Mouse (Mus musculus) ES-Bruce4 (cell line): ENCODE results near the gene Zbtb45. TPM values are rescaled to one million over a fixed set of nuclear protein-coding genes. Genes with fewer than 3 reads are reported as not detected.

Experiments
- H3K27ac ChIP-seq: 2 replicates; pipeline ENCODE4 v1.5.1; 2012; ENCODE audit warnings: low read length, inconsistent platforms; ENCODE audit not compliant: insufficient read depth
- H3K27me3 ChIP-seq: 2 replicates; pipeline ENCODE4 v1.6.1; 2012; ENCODE audit warnings: mild to moderate bottlenecking, low read length, inconsistent platforms; ENCODE audit not compliant: control insufficient read depth, poor library complexity, insufficient read depth, severe bottlenecking
- H3K36me3 ChIP-seq: 2 replicates; pipeline ENCODE4 v1.6.1; 2012; ENCODE audit warnings: inconsistent platforms, mild to moderate bottlenecking, low read length, moderate library complexity; ENCODE audit not compliant: control insufficient read depth, poor library complexity, insufficient read depth, severe bottlenecking
- H3K4me1 ChIP-seq: one replicate; pipeline ENCODE4 v1.8.1; 2011; ENCODE audit warnings: low read length; ENCODE audit not compliant: control insufficient read depth, insufficient read depth
- H3K4me3 ChIP-seq: 2 replicates; pipeline ENCODE4 v1.5.1; 2011; ENCODE audit warnings: low read depth, mild to moderate bottlenecking, low read length
- H3K9ac ChIP-seq: 2 replicates; pipeline ENCODE4 v1.6.1; 2012; ENCODE audit warnings: low read depth, mild to moderate bottlenecking, inconsistent platforms; ENCODE audit not compliant: poor library complexity, severe bottlenecking
- H3K9me3 ChIP-seq: replicated peaks from 2 replicates; pipeline ENCODE4 v1.6.1; 2012; ENCODE audit warnings: mild to moderate bottlenecking, low read length, inconsistent platforms; ENCODE audit not compliant: control insufficient read depth, poor library complexity, insufficient read depth, severe bottlenecking
- CTCF ChIP-seq: IDR thresholded peaks from one replicate; pipeline ENCODE4 v1.8.1; 2011; ENCODE audit warnings: low read depth, low read length
- EP300 ChIP-seq: IDR thresholded peaks from 2 replicates; pipeline ENCODE4 v1.6.1; 2011; ENCODE audit warnings: low read depth, low read length; ENCODE audit not compliant: insufficient read depth
- POLR2A ChIP-seq: IDR thresholded peaks from one replicate; pipeline ENCODE4 v1.8.1; 2011; ENCODE audit warnings: low read length; ENCODE audit not compliant: insufficient read depth
- polyA plus RNA-seq: library from polyadenylated mRNA; stranded (reverse); fragments of >200 nt; gene quantifications from 2 replicates; pipeline ENCODE4 v1.2.4, GENCODE M21; 2011; ENCODE audit warnings: low read depth; ENCODE audit not compliant: missing spikeins, insufficient read depth, insufficient read length

Zbtb45 gene
- polyA plus RNA-seq, 1 experiment = 22.7 TPM

DNA sequence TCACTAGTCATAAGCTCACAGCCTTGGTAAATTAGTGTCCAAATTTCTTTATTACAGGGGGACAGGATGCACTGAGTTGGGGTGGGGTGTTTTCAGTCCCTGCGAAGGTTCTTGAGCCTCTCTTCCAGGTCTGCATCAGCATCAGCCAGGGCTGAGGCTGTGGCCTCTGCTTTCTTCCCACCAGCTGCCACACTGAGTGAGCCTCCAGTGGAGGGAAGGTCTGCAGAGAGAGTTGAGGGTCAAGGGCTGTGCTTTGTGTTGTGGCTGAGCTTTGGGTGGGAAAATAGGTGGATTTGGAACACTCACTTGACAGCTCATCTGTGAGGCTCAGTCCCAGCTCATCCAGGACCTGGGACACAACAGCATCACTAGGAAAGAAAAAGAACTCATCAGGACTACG lies 22.1 kb upstream of the Zbtb45 start:
- no peak overlapping the region for H3K27ac ChIP-seq
- H3K9me3 ChIP-seq = no peaks in the 10 kb centered on the region
- TF ChIP-seq POLR2A = no peak
- no peak for TF ChIP-seq CTCF
- TF ChIP-seq EP300 = no peak
- no peaks in the 10 kb centered on the region for H3K27me3 ChIP-seq
- peaks cover 66% of the 10 kb centered on the region for H3K36me3 ChIP-seq
- H3K4me1 ChIP-seq = no peaks in the 10 kb centered on the region
- no peak overlapping the region for H3K4me3 ChIP-seq
- H3K9ac ChIP-seq = no peak overlapping the region

DNA sequence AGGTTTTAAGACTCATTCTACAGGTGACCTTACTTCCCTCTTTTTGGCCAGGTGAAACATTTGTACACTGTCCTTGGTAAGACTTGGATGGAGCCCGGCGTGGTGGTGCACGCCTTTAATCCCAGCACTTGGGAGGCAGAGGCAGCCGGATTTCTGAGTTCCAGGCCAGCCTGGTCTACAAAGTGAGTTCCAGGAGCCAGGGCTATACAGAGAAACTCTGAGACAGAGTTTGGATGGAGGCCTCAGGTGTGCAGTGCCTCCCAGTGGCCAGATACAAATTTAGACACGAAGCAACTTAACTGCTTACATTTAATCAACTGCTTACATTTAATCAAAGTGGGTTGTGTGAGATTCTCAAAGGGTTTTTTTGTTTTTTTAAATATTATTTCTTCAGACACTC lies 21.2 kb upstream of the Zbtb45 start:
- H3K9me3 ChIP-seq = no peaks in the 10 kb centered on the region
- no peak overlapping the region for H3K9ac ChIP-seq
- H3K27me3 ChIP-seq = no peaks in the 10 kb centered on the region
- H3K27ac ChIP-seq = no peak overlapping the region
- TF ChIP-seq EP300 (no peak), CTCF (peak; percentile 22), POLR2A (no peak)
- peaks cover 75% of the 10 kb centered on the region for H3K36me3 ChIP-seq
- H3K4me1 ChIP-seq = no peaks in the 10 kb centered on the region
- H3K4me3 ChIP-seq = no peak overlapping the region

DNA sequence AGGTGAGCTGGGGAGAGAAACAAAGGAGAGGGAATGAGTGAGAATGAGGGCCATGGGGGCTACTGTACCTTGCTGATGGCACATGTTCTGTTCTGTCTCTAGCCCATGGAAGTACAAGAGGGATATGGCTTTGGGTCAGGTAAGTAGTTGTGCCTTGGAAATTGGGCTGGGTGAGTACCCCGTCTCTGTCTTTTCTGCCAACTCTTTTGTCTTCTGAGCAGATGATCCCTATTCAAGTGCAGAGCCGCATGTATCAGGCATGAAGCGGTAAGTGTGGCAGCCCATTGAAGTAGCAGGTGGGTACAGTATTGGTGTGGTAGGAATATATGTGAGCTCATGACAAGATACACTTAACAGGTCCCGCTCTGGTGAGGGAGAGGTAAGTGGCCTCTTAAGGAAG lies 19.2 kb upstream of the Zbtb45 start:
- TF ChIP-seq POLR2A (no peak), EP300 (no peak), CTCF (no peak)
- H3K9ac ChIP-seq = no peak overlapping the region

DNA sequence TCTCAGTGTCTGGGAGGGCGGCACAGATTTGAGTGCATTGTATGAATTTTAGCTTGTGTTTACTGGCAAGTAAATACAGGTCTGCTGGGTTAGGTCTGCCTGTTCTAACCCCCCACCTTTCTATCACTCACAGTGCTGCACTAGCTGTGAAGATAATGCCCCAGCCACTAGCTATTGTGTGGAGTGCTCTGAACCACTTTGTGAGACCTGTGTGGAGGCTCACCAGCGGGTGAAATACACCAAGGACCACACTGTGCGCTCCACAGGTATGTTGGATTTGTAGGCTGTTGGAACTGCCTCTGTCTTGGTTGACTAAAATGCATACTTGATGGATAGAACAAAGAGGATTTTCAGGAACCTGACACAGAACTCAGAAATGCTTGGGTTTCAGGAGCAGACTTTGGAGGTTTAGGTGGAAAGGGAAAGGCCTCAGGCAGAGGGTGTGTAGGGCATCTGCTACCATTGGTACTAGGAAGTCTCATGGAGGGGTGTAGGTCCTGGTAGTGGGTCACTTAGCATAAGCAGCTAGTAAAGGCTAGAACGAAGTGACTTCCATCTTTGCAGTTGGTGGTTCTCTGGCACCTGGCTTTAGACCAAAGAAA lies 15.8 kb upstream of the Zbtb45 start:
- Histone ChIP-seq H3K9ac (peak overlapping the region; percentile 97), H3K4me3 (peak overlapping the region; percentile 98), H3K27ac (peak overlapping the region; percentile 59), H3K4me1 (no peaks in the 10 kb centered on the region), H3K9me3 (no peaks in the 10 kb centered on the region), H3K36me3 (peaks cover 56% of the 10 kb centered on the region), H3K27me3 (no peaks in the 10 kb centered on the region)
- TF ChIP-seq CTCF (no peak), EP300 (no peak), POLR2A (no peak)

More for the DNA sequence above, 19.2 kb upstream of the Zbtb45 start:
- Histone ChIP-seq H3K27ac (peak overlapping the region; percentile 44), H3K9me3 (no peaks in the 10 kb centered on the region), H3K36me3 (peaks cover 77% of the 10 kb centered on the region), H3K4me3 (no peak overlapping the region), H3K27me3 (no peaks in the 10 kb centered on the region), H3K4me1 (no peaks in the 10 kb centered on the region)

DNA sequence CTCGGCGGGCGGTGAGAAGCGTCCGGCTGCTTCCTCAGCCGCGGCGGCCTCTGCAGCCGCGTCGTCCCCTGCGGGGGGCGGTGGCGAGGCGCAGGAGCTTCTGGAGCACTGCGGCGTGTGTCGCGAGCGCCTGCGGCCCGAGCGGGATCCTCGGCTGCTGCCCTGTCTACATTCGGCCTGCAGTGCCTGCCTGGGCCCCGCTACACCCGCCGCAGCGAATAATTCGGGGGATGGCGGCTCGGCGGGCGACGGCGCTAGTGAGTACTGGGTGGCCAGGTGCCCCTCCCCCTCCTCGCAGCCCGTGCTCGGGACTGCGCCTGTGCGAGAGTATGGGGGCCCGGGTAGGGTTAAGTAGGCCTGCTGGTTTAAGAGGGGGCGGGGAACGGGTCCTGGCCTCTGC lies 15.0 kb upstream of the Zbtb45 start:
- Histone ChIP-seq H3K27me3 (no peaks in the 10 kb centered on the region), H3K27ac (peak overlapping the region; percentile 59; the same call in 1 of the 2 replicates), H3K4me1 (no peaks in the 10 kb centered on the region), H3K9me3 (no peaks in the 10 kb centered on the region), H3K4me3 (peak overlapping the region; percentile 98), H3K36me3 (peaks cover 48% of the 10 kb centered on the region), H3K9ac (peak overlapping the region; percentile 97)
- TF ChIP-seq CTCF = no peak

DNA sequence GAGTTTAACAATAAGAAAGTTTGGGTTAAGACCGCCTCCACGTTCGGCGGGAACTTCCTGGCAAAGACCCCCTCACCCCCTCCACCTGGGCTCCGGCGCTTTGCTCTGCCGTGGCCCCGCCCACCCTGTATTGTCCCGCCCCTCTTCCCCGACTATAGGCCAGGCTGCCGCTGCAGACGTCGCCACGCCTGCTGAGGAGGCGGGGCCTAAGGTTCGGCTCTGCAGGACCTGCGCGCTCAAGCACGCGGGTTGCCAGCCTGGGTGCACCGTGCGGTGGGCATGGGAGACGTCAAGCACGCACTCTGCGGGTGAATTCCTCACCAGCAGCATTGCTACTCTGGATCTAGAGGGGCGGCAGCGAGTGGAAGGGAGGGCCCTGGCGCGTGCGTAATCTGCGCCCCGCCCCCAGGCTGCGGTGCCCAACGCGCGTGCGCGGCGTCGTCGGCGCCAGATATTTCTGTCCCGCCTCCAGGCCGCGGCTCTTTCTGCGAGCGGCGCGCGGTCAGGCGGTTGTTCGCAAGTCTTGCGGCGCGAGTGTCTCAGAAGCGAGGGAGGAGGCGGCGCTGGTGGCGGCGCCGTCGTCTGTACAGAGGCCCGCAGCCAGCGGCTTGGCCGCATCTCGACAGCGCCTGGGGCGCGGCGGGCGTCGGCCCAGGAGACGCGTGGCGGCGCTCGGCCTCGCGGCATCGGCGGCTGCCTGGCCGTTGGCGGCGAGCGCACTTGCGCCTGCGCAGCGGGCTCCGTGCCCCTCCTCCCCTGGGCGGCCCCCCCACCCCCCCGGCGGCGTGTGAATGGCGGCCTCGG lies 14.3 kb upstream of the Zbtb45 start:
- Histone ChIP-seq H3K36me3 (peaks cover 41% of the 10 kb centered on the region), H3K9ac (peak overlapping the region; percentile 97), H3K9me3 (no peaks in the 10 kb centered on the region), H3K4me3 (peak overlapping the region; percentile 98), H3K4me1 (no peaks in the 10 kb centered on the region), H3K27ac (peak overlapping the region; percentile 89), H3K27me3 (no peaks in the 10 kb centered on the region)
- no peak for TF ChIP-seq EP300
- TF ChIP-seq CTCF = no peak
- TF ChIP-seq POLR2A = peak; percentile 48
